Mouse (Mus musculus): ENCODE data around the gene Celf2. TPM values are rescaled to one million over a fixed set of nuclear protein-coding genes. Genes with fewer than 3 reads are reported as not detected.
"Not testable (repeated sequence)": the region's sequence is repeated elsewhere in the genome, so short reads cannot be mapped to it uniquely, and the experiment has no call there.

Celf2 gene
- polyA plus RNA-seq, 1 experiment, result 68.8 TPM

DNA sequence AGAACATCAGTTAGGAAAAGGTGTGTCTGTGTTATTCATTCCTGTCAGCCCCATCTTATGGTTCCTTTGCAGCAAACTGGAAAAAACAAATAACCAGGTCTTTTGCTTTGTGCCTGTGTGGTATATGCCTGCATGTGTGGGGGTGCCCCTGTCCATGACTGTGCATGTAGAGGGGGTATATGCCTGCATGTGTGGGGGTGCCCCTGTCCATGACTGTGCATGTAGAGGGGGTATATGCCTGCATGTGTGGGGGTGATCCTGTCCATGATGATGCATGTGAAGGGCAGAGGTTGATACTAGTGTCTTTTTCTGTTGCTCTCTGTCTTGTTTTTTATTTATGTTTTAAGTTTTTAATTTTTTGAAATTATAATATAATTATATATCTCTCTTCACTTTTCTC, 246.7 kb downstream of the Celf2 start:
- DNase-seq (ENCODE audit: low read depth), result not testable (repeated sequence)

DNA sequence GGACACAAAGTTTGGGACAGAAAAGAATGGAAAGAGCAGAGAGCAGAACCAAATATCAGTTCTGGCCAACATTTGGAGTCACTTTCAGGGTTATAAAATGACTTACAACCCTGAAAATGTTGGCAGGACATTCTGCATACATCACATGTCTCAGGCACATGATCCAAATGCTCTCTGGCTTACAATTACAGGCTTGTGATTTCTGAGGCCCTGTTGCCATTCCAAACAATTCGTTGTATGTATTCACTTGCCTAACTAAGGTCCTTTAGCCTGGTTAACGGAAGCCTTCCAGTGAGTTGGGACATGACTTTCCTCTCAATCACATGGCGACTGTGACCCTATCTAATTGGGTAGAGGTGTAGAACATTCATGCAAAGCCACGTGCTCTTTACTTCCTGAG, 249.2 kb downstream of the Celf2 start:
- no peak for DNase-seq (ENCODE audit: low read depth)

DNA sequence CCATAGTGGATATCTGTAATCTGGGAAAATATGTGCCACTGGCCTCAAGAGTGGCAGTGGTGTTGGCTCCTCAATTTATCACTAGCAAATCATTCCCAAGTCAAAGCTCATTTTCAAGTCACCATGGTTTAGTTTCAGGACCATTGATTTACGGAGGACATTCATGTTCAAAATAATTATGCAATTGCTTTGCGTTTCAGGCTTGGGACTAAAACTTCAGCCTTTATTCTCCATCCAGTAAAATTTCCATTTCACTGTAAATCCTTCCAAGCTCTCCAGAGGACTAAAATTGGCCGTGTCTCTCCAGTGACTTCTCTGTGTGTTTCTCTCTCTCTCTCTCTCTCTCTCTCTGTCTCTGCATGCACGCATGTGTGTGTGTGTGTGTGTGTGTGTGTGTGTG, 249.7 kb downstream of the Celf2 start:
- DNase-seq (ENCODE audit: low read depth), result no peak

DNA sequence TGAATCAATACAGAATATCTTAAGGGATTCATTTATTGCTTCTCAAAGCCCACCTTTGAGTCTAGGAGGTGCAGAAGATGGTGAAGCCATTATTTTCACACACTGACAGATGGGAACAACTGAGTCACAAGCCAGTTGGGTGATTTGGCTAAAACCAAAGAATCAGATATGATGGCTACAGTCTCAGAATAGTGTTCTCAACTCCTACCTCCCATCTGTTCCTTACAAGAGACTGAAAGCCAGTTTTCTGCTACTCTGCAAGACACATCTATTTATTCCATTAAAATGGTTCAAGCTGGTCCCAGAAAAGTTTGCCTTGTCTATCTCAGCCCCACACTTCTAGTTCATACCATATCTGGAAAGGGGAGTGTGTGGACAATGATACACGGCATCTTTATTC, 253.3 kb downstream of the Celf2 start:
- no peak for DNase-seq (ENCODE audit: low read depth)

DNA sequence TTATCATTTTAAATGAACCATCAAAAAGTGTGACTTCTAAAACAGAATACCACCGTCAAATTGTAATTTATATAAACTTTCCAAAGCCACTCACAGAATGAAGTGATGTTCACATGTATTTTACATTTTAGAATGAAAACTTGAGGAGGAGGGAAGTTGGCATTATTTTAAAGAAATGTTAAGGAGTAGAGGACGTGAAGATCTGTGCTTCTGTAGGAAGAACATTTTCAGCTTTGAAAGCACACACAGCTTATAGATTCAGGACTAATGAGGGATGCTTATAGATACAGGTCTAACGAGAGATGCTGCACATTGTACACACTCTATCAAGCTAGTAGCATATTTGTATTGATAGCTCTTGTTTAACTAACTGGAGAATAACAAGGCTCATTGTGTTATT, 254.0 kb downstream of the Celf2 start:
- no peak for DNase-seq (ENCODE audit: low read depth)

DNA sequence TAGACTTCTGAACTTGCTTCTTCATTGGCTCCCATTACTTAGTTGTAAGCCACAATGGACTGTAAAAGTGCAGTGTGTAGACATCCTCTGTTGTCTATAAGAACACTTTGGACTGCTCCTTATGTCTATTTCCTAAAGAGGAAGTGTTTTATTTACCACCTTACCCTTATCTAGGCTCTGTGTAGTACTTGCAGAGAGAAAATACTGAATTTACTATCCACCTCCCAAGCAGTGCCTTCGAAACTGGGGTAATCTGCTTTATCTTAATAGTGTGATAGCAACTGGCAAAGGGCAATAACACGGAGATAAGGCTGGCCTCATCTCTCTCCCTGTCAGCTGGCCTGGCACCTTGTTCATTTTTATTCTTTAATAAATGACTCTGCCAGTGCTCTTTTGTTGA, 259.0 kb downstream of the Celf2 start:
- no peak for DNase-seq (ENCODE audit: low read depth)

DNA sequence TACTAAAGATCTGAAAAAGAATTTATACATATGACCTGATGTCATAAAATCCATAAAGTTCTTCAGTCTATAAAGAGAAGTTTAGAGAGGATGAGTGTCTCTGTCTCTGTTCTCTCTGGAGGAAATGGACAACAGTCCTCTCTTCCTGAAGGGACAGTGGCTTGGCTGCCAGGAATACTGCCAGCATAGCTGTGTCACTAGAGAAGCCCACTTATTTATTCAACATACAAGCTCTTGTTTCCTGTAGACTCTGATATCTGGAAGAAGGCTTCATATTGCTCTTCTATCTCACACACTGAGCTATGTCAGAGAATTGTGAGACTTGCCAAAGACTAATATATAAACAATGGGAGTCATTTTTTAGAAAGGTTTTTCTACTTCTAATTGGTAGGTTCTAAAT, 260.4 kb downstream of the Celf2 start:
- DNase-seq (ENCODE audit: low read depth), result no peak

DNA sequence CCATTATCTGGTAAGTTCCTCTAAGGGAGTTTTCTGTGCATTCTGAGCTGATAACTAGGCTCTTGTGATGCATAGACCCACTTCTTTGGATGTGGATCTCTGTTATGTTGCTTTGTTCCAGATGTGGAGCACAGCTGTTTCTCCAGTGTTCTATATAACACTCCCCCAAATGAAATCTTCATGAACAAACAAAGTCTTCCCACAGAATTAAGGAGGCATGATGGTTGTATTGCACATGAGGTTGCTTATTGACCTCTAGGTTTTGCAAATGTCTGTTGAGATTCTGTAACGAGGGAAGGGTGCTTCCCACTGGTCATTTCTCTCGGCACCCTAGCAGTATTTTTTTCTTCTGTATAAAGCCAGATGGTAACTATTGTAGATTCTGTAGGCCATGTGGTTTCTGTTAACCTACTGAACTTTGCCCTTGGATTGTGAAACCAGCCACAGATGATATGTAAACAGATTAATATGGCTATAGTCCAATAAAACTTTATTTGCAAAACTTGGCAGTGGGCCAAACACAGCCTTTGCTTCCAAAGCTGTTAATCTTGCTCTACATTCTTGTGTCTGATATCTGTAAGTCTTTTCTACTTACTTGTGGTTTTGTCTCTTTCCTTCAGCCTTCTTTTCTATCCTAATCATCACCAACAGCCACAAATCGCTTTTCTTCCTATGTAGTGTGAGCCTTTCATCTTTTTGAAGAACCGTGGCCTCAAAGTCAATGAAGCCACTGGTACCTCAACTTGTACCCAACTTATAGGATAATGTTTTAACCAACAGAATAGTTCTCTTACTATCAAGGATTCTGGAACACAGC, 263.2 kb downstream of the Celf2 start:
- no peak for DNase-seq (ENCODE audit: low read depth)

DNA sequence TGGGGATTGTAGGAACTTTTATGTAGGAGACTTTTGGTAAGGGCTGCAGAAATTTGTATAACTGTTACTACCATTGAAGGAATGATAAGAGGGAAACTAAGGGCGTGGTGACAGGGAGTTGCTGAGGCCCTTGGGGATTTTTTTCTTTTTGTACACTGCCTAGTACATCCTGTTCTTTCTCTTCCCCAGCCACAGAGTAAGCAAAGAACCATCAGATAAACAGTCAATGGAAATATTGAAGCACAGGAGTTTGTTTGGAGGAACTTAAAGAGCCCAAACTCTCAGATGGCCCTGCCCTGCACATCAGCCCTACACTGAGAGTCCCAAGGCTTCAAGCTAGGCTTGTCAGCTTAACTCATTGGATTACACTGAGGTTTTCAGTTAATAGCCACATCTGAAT, 267.2 kb downstream of the Celf2 start:
- DNase-seq (ENCODE audit: low read depth), result no peak

DNA sequence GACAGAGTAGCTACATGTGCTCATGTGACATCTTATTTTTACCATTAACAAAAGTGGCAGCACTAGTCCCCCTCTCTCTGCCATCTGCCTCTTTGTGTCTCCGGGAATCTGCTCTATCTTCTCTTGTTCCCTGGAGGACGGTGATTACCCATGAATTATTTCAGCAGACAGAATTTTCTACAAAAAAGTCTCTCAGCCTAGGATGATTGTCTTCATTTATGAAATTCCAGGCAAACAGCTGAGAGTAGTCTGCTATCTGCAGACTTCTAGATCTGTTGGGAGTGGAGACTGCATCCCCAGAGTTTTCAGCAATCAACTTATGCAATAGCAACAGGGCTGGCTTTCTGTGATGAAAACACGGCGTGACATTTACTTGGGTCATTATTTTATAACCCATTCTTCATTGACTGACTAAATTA, 267.8 kb downstream of the Celf2 start:
- DNase-seq (ENCODE audit: low read depth), result no peak

DNA sequence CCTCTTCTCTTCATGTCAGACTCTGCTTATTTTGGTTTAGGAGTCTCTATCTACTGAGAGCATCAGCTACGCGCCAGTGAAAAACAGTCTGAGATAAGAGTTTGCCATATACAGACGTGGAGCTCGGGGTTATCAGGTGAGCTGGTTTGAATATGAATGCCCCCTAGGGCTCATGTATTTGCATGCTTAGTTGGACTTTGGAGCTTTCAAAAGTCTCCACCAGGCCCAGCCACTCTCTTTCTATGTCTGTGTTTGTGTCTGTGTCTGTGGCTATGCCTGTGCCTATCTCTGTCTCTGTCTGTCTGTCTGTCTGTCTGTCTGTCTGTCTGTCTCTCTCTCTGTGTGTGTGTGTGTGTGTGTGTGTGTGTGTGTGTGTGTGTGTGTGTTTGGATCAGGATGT, 272.1 kb downstream of the Celf2 start:
- no peak for DNase-seq (ENCODE audit: low read depth)

DNA sequence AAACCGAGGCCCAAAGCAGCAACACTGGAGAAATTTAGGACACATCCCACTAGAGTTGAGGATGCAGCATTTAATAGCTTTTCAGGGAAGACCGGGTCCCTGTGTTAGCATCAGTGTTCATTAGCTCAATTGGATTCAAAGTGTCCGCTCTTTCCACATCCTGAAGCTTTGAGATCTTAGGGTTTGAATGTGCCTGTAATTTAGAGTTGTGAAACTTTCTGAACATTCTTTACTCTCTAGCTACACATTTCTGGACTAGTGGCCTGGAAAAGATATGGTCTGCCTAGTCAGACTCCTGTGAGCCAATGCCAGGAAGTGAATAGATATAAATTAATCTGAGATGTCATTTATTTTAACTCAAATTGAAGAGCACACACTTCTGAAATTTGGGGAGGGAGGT, 272.9 kb downstream of the Celf2 start:
- DNase-seq (ENCODE audit: low read depth), result no peak

DNA sequence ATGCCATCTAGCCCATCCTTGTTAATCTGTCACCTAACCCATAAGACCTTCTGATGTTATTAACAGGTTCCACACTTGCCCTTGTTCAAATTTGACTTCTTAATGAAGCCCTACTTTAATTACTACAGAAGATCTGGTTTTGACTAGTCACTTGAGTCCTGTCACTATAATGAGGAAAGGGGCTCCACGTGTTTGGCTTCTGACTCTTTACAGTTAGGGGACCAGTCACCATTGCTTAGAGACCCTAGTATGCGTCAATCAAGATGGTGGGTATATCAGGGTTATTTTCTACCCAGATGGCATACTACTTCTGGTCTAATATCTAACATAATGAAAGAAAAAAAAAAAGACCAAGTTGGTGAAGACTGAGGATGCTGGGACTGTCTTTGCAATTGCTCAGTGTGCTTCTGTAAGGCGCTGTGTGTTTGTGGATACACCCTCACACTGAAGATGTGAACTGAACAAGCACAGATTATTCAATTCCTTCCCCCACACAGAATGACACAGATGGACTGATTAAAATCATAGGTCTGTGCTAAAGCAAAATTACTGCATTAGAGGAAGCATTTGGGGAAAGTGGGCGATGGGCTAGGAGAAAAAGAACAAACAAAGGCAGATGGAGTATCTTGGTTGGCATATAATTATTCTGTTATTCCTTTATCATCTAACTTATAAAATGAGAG, 274.2 kb downstream of the Celf2 start:
- DNase-seq (ENCODE audit: low read depth), result no peak

DNA sequence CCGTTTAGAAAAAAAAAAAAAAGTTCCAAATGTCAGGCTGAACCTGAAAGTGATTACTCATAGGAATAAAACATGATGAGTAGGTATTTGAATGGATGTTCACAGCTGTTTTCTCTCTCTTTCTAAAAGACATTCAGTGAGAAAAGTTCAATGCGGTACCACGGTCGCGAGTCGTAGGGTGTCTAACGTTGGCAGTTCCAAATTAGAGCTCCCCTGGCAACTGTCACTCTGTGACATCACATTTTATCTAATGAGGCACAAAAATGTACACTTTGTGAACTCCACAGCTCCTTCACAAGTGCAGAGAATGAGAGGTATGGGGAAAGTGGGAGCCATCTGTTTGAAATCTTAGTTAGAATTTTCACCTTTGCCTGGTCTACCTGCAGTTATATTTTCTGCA, 274.8 kb downstream of the Celf2 start:
- no peak for DNase-seq (ENCODE audit: low read depth)

DNA sequence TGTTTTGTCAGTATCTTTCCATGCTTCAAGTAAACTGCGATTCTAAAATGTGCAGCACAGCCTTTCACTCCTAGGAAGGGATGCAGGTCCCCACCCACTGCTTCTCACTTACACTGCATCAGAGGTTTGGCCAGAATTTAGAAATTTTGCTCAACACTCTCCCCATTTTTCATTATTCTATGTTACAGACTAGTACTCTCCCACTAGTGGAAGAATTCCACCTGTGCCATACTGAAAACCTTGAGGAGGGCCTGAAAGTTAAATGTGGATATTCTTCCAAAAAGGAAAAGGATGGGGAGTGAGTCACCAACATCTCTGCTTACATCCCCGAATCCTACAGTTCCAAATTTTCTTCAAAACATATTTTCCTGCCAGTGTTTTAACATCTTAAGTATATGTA, 276.0 kb downstream of the Celf2 start:
- DNase-seq (ENCODE audit: low read depth), result no peak

DNA sequence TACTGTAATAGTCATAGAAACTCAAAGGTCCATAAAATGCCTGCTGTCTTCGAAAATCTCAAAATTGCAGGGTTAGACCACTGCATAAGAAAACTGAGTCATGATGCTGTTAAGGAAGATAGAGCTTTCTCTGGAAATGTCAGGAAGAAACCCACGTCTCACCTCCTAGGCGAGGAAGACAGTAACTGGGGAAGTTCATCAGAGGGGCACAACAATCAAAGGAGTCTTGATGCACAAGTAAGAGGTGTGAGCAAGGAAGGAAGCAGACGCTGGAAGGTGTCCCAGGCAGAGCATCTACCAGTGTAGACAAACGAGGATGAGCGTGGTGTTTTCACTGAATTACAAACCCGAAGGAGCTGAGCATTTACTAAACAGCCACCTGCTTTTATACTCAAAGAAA, 282.6 kb downstream of the Celf2 start:
- no peak for DNase-seq (ENCODE audit: low read depth)

DNA sequence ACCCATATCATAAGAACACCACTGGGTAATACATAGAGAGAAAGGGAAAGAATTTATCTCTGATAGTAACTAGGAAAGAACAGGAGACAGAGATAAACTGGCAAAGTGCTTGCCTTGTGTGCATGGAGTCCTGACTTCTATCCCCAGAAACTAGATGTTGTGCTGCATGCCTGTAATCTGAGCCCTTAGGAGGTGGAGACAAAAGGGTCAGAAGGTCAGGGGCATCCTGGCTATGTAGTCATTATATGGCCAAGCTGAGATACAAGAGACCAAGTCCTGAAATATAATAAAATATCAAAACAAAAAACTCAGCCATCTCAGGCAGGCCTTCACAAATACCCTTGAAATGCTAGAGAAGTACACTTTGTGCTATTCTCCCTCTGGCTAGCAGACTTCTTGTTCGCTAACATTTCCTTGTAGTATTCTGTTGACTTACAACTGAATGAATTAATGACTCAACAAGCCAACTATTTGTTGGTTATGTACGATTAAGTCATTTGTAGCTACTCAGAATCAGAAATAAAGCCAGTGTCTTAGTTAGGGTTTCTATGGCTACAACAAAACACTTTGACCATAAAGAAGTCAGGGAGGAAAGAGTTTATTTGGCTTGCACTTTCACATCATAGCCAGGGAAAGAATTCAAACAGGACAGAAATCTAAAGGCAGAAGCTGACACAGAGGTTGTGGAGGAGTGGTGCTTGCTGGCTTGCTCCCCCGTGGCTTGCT, 284.9 kb downstream of the Celf2 start:
- no peak for DNase-seq (ENCODE audit: low read depth)

DNA sequence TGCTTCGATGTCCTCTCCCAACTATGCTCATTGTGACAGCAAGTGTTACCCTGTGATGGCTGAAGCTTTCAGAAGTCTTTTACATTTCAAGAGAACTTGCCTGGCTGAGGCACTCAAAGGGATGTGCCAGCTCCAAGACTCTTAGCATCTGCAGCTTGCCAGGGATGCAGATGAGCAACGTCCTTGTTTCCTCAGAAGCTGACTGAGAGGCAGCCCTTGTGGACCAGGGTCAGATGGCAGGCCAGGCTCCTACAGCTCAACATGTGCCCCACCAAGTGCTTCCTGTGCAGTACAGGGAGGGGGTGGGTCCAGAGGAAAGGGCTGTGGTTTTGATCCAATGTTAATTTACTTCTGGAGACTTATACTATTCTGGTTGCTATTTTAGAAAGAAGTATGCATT, 285.8 kb downstream of the Celf2 start:
- DNase-seq (ENCODE audit: low read depth), result no peak

DNA sequence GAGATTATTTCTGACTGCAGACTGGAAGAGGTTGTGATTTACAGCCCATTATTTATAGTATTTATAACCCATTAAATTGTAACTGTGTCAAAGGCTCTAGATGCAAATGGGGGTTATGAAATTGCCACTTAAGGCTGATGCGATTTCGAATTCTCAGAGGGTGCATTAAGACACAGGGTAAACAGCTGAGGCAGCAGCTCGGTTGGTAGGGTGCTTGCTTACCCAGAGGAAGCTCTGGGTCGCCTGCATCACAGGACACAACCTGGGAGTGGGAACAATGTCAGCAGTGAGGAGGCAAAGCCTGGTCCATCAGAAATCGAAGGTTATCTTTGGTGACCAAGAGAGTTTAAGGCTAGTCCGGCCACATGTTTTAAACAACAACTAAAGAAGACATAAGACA, 286.5 kb downstream of the Celf2 start:
- DNase-seq (ENCODE audit: low read depth), result no peak

DNA sequence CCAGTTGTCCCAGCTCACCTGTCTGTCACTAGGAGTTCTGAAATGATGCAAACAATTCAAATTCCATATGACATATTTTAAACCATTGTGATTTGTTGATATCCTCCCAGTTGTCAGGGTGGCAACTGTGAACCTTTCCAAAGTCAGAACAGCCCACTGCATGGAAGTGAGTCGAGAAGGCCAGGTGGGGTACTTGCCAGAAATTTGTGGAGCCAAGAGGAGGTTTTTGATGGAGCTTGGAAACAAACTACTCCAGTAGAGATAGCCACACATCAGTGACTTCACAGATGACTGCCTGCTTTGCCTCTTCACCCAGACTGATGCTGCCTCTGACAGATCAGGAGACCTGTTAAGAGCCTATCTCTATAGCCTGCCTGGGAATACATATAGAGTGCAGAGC, 287.5 kb downstream of the Celf2 start:
- no peak for DNase-seq (ENCODE audit: low read depth)

DNA sequence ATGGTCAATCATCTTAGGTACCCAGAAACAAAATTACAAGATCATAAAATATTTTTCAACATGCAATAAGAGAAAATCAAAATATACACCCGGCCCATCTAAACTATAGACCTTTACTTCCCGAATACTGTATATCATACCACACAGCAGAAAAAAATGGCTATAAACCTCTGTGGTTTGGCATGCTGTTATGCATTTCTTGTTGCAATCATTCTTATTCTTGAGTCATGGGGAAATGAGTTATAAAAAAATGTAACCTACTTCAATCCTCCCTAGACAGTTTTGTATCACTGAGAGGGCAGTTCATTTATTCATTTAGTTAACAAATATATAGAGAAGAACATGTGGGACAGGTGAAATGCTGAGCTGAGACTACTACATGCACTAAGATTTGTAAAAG, 291.3 kb downstream of the Celf2 start:
- no peak for DNase-seq (ENCODE audit: low read depth)

DNA sequence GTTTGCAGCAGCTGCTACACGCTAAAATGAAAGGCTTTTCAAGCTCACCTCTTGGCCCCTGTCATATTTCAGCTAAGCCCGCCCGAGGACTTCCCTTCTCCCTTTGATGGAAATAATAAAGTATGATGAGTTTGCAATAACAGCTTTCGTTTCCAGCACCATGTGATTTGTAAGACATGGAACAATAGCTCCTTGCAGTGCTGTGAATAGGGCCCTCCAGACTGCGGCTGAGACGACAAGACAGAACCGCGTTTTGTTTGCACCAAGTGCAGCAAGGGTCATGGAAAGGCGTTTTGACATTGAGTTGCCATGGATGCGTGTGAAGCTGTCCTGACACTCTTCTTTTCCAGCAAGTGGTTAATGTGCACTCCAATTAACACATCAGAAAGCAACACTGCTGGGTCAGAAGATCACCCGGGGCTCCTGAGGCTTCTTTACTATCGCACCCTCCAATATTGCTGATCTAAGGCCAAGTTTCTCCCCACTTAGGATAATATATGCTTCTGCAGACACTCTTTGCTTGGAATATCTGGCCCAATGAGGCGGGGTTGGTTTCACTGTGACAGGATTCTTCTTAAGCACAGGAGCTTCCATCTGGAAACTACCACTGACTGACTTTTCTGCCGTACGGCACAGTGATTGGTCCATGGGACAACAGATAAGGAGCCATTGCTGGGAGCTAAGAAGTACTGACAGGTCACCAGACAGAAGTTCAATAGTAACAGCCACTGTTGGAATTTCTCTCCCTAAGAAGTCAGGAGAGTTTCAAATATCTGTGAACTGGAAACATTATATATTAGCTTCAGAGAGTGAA, 301.5 kb downstream of the Celf2 start:
- DNase-seq (ENCODE audit: low read depth), result no peak

Data from gonadal fat pad, adult 2 months (tissue).